Mouse (Mus musculus): ENCODE measurements around the gene Tmem117. TPM values are rescaled to one million over a fixed set of nuclear protein-coding genes. Genes with fewer than 3 reads are reported as not detected.

Tmem117 gene
- polyA plus RNA-seq, 1 experiment from 2014 or later, result 8.6 TPM

DNA sequence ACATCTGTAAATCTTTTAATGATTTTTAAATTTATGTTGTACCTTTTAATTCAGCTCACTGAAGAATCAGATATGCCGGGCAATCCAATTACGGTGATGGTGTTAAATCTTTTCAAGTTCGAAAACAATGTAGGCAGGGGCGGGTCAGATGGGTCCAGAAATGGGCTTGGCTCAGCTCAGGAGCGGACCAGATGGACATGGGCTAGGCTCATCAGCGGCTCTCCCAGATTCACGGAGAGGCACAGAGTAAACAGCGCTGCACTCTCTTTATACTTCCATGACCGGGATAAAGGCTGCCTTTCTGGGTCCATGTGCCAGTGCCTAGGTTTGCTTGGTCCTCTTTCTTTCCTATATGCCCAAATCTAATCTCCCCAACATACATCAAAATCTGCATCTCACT is 366.3 kb downstream of the Tmem117 start:
- WGBS, result 73% methylated on average over 9 of the region's 9 CpGs
- 0 out of 2 replicates have a peak, but pooled peaks cover 5% of the 10 kb centered on the region for H3K4me1 ChIP-seq (replicated peaks)
- H3K4me3 ChIP-seq, result no peak overlapping the region
- H3K27me3 ChIP-seq, result no peaks in the 10 kb centered on the region
- no peak overlapping the region for H3K4me2 ChIP-seq
- no peak overlapping the region for H3K9ac ChIP-seq
- no peaks in the 10 kb centered on the region for H3K36me3 ChIP-seq
- no peak overlapping the region for H3K27ac ChIP-seq (replicated peaks)
- ATAC-seq (ENCODE audit: low read depth), result no peak
- H3K9me3 ChIP-seq, result no peaks in the 10 kb centered on the region

GRCm38 (mm10) chr15:95005121-95005824 is 376.2 kb downstream of the Tmem117 start:
- Histone ChIP-seq H3K9me3 (no peaks in the 10 kb centered on the region), H3K4me1 (replicated peaks) (peaks cover 21% of the 10 kb centered on the region), H3K4me3 (no peak overlapping the region), H3K4me2 (no peak overlapping the region), H3K27ac (replicated peaks) (peak overlapping the region; percentile 38; the same call in 1 of the 2 replicates), H3K36me3 (no peaks in the 10 kb centered on the region), H3K27me3 (no peaks in the 10 kb centered on the region), H3K9ac (no peak overlapping the region)
- ATAC-seq (ENCODE audit: low read depth), result no peak; the same call in 1 of the 2 replicates
- WGBS, result 40% methylated on average over 8 of the region's 8 CpGs

GRCm38 (mm10) chr15:95022251-95022650 is 393.2 kb downstream of the Tmem117 start:
- Histone ChIP-seq H3K9me3 (no peaks in the 10 kb centered on the region), H3K36me3 (no peaks in the 10 kb centered on the region), H3K9ac (no peak overlapping the region), H3K4me3 (no peak overlapping the region), H3K27me3 (no peaks in the 10 kb centered on the region), H3K4me1 (replicated peaks) (peaks cover 6% of the 10 kb centered on the region; the same call in 1 of the 2 replicates), H3K4me2 (no peak overlapping the region), H3K27ac (replicated peaks) (no peak overlapping the region)
- ATAC-seq (ENCODE audit: low read depth), result no peak
- WGBS, result 90% methylated on average over 7 of the region's 7 CpGs

DNA sequence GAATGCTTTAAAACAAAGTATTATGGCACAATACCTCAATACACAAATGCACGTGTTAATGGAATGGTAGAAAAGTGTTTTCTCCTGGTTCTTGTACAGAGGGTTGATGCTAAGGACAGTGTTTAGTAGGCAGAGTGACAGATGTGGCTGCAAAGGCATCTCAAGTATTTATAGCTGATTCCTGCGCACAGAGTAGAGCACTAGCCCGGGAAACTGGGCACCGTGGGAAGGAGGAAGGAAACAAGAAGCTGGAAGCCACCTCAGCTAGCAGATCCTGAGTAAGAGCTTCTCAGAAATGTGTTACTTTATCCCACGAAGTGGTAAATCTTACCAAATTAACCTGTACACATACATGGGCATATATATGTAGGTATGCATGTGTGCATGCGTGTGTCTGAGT is 395.4 kb downstream of the Tmem117 start:
- 68% methylated on average over 6 of the region's 6 CpGs for WGBS
- ATAC-seq (ENCODE audit: low read depth), result no peak

DNA sequence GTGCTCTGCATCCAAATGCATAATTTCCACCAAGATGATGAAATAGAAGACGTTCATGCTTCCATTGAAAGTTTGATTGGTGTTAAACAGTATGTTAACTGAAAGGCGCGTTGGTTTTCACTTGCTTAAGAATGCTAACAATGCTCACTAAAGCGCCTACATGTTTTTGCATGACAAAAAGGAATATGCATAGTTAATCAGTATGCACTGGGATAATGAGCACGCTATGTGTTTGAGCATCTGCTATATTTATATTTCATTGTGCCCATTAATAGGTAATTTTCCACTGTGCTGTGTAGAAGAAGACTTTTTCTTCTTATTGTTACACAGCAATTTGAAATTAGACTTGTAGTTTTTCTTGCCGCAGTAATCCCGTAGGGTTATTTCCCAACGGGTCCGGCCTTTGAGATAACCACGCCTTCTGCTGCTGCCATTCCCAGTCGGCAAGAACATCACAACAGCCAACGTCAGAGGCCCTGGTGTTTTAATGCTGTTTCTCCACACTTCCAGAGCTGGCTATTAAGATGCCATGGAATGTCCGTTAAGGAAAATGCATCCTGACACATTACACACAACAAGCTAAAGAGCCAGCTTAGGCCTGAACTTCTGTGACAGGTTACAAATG is 399.9 kb downstream of the Tmem117 start:
- Histone ChIP-seq H3K9me3 (no peaks in the 10 kb centered on the region), H3K4me3 (no peak overlapping the region), H3K27ac (replicated peaks) (0 out of 2 replicates have a peak overlapping the region, but pooled peaks have one; percentile 25), H3K27me3 (no peaks in the 10 kb centered on the region), H3K9ac (no peak overlapping the region), H3K4me1 (replicated peaks) (peaks cover 9% of the 10 kb centered on the region; the same call in 1 of the 2 replicates), H3K4me2 (no peak overlapping the region), H3K36me3 (no peaks in the 10 kb centered on the region)
- no peak for ATAC-seq (ENCODE audit: low read depth)
- 52% methylated on average over 13 of the region's 13 CpGs for WGBS

More for the DNA sequence above, 395.4 kb downstream of the Tmem117 start:
- Histone ChIP-seq H3K4me3 (no peak overlapping the region), H3K4me2 (no peak overlapping the region), H3K4me1 (replicated peaks) (peaks cover 7% of the 10 kb centered on the region; the same call in 1 of the 2 replicates), H3K9ac (no peak overlapping the region), H3K27me3 (no peaks in the 10 kb centered on the region), H3K27ac (replicated peaks) (no peak overlapping the region), H3K9me3 (no peaks in the 10 kb centered on the region), H3K36me3 (no peaks in the 10 kb centered on the region)

- Histone ChIP-seq H3K9me3 (no peaks in the 10 kb centered on the region), H3K9ac (no peak overlapping the region), H3K36me3 (no peaks in the 10 kb centered on the region), H3K4me1 (replicated peaks) (peaks cover 9% of the 10 kb centered on the region; the same call in 1 of the 2 replicates), H3K4me2 (no peak overlapping the region), H3K27me3 (no peaks in the 10 kb centered on the region), H3K27ac (replicated peaks) (no peak overlapping the region), H3K4me3 (no peak overlapping the region)
- ATAC-seq (ENCODE audit: low read depth), result no peak
- 53% methylated on average over 5 of the region's 5 CpGs for whole genome bisulfite sequencing
These were observed 400.4 kb downstream of the Tmem117 start for GRCm38 (mm10) chr15:95029487-95029875.

DNA sequence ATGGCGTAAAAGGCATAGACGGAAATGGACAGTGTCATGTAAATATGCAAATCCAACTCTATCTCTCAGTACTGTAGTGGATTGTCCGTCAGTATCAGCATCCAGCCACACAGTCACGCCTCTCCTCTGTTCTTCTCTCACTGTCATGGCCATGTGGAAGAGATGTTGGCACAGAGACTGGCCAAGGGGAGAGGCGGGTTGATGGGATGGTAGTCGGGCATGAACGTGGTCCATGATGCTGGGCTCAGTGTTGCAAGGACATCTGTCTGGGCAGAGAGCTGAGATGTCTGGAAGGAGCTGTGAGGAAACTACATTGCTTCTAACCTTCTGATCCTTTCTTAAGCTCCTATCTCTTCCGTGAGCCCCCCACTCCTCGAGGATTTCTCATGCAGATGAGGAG is 413.4 kb downstream of the Tmem117 start:
- Histone ChIP-seq H3K4me1 (replicated peaks) (peaks cover 9% of the 10 kb centered on the region), H3K4me2 (no peak overlapping the region), H3K4me3 (no peak overlapping the region), H3K36me3 (no peaks in the 10 kb centered on the region), H3K27me3 (no peaks in the 10 kb centered on the region), H3K27ac (replicated peaks) (no peak overlapping the region), H3K9me3 (no peaks in the 10 kb centered on the region), H3K9ac (no peak overlapping the region)
- ATAC-seq (ENCODE audit: low read depth), result no peak
- 87% methylated on average over 9 of the region's 9 CpGs for WGBS

- Histone ChIP-seq H3K9ac (no peak overlapping the region), H3K9me3 (no peaks in the 10 kb centered on the region), H3K27ac (replicated peaks) (0 out of 2 replicates have a peak overlapping the region, but pooled peaks have one; percentile 38), H3K27me3 (no peaks in the 10 kb centered on the region), H3K36me3 (no peaks in the 10 kb centered on the region), H3K4me3 (no peak overlapping the region), H3K4me2 (no peak overlapping the region), H3K4me1 (replicated peaks) (peaks cover 21% of the 10 kb centered on the region)
- ATAC-seq (ENCODE audit: low read depth), result peak; percentile 32; the same call in 1 of the 2 replicates
- 61% methylated on average over 8 of the region's 8 CpGs for whole genome bisulfite sequencing
These were observed 415.0 kb downstream of the Tmem117 start for GRCm38 (mm10) chr15:95044011-95044410.

- Histone ChIP-seq H3K27me3 (no peaks in the 10 kb centered on the region), H3K9ac (no peak overlapping the region), H3K36me3 (no peaks in the 10 kb centered on the region), H3K9me3 (no peaks in the 10 kb centered on the region), H3K27ac (replicated peaks) (no peak overlapping the region), H3K4me1 (replicated peaks) (peaks cover 28% of the 10 kb centered on the region), H3K4me3 (no peak overlapping the region), H3K4me2 (no peak overlapping the region)
- ATAC-seq (ENCODE audit: low read depth), result no peak
- WGBS, result 62% methylated on average over 2 of the region's 2 CpGs
These were observed 418.5 kb downstream of the Tmem117 start for GRCm38 (mm10) chr15:95047486-95047885.

GRCm38 (mm10) chr15:95049171-95049729 is 420.2 kb downstream of the Tmem117 start:
- Histone ChIP-seq H3K9ac (no peak overlapping the region), H3K9me3 (no peaks in the 10 kb centered on the region), H3K4me3 (no peak overlapping the region), H3K4me1 (replicated peaks) (peaks cover 21% of the 10 kb centered on the region), H3K4me2 (no peak overlapping the region), H3K36me3 (no peaks in the 10 kb centered on the region), H3K27me3 (no peaks in the 10 kb centered on the region), H3K27ac (replicated peaks) (no peak overlapping the region; the same call in 1 of the 2 replicates)
- no peak for ATAC-seq (ENCODE audit: low read depth)
- WGBS, result 64% methylated on average over 6 of the region's 6 CpGs

GRCm38 (mm10) chr15:95055081-95055650 is 426.1 kb downstream of the Tmem117 start:
- H3K27ac ChIP-seq (replicated peaks), result peak overlapping the region; percentile 47
- peak; percentile 78; the same call in 1 of the 2 replicates for ATAC-seq (ENCODE audit: low read depth)
- H3K9me3 ChIP-seq, result no peaks in the 10 kb centered on the region
- peaks cover 28% of the 10 kb centered on the region for H3K4me1 ChIP-seq (replicated peaks)
- WGBS, result 11% methylated on average over 8 of the region's 8 CpGs
- H3K9ac ChIP-seq, result no peak overlapping the region
- H3K27me3 ChIP-seq, result no peaks in the 10 kb centered on the region
- no peak overlapping the region for H3K4me2 ChIP-seq
- H3K4me3 ChIP-seq, result no peak overlapping the region
- no peaks in the 10 kb centered on the region for H3K36me3 ChIP-seq

- ATAC-seq (ENCODE audit: low read depth), result no peak
- H3K9me3 ChIP-seq, result no peaks in the 10 kb centered on the region
- H3K36me3 ChIP-seq, result no peaks in the 10 kb centered on the region
- H3K9ac ChIP-seq, result no peak overlapping the region
- H3K4me2 ChIP-seq, result no peak overlapping the region
- H3K27me3 ChIP-seq, result no peaks in the 10 kb centered on the region
- no peak overlapping the region for H3K27ac ChIP-seq (replicated peaks)
- H3K4me1 ChIP-seq (replicated peaks), result peaks cover 14% of the 10 kb centered on the region
- no peak overlapping the region for H3K4me3 ChIP-seq
- 93% methylated on average over 1 of the region's 1 CpGs for WGBS
These were observed 439.0 kb downstream of the Tmem117 start for GRCm38 (mm10) chr15:95068023-95068422.

Data from neural tube, embryonic 13.5 days (tissue).